14 mouse cellular contexts compared by ENCODE assay signal in the genomic region with DNA sequence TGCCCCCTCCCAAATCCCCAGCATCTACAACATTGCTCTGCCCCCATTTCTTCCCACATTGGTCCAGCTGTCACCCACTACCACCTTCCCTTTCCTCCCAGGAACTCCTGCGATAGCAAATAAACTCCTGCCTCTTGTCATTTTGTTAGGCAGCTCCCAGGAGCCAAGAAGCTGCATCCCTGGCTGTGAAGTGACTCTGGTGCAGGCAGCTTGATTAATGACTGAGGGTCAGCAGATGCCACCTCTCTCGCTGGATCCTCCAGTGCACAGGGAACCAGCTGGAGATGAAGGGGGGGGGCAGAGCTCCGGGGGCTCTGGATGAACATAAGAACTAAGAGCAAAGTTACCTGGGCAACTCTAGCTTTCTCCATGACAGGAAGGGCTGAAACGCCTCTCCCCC.
A peak's percentile ranks its signal among the peaks of the same experiment; 100 is the strongest.
DNase-seq lines count a peak whose midpoint lies in the region; ATAC-seq and TF ChIP-seq lines count a peak whose summit lies in the region.
"Had no signal": no experiment of that assay in that cellular context is flagged by ENCODE, and none has a peak within 500 bp of the region (broad histone marks: within the 10 kb centered on the region; RNA-seq: fewer than 3 reads in every experiment).

No protein-coding gene starts in this region.

- no peaks in the 10 kb centered on the region for H3K27me3 ChIP-seq in liver, adult 2 months (ENCODE audit: control insufficient read depth, insufficient read depth, low read length)
- H3K27me3 ChIP-seq in liver, embryonic 11.5 days (replicated peaks; ENCODE audit: control insufficient read depth, insufficient read depth, low read length) = no peaks in the 10 kb centered on the region
- no peaks in the 10 kb centered on the region for H3K27me3 ChIP-seq in kidney, embryonic 15.5 days
- no peaks in the 10 kb centered on the region for H3K27me3 ChIP-seq in neural tube, embryonic 11.5 days (ENCODE audit: control insufficient read depth, insufficient read depth, low read length)
- H3K27me3 ChIP-seq: liver, embryonic 13.5 days; midbrain, embryonic 12.5 days had no signal

- 66% methylated on average over 4 of the region's 4 CpGs for WGBS in liver, adult 2 months
- 56% methylated on average over 4 of the region's 4 CpGs for WGBS in liver, embryonic 11.5 days
- WGBS in kidney, embryonic 15.5 days = 12% methylated on average over 4 of the region's 4 CpGs
- WGBS in neural tube, embryonic 11.5 days = 16% methylated on average over 4 of the region's 4 CpGs

- TF ChIP-seq CTCF in liver, adult 2 months (IDR thresholded peaks at IDR 0.05; ENCODE audit: low read depth, low read length) = no peak

- peaks cover 12% of the 10 kb centered on the region for H3K4me1 ChIP-seq in liver, adult 2 months (ENCODE audit: control insufficient read depth, insufficient read depth, low read length)
- 0 out of 2 replicates have a peak, but pooled peaks cover 4% of the 10 kb centered on the region for H3K4me1 ChIP-seq in liver, embryonic 11.5 days (replicated peaks; ENCODE audit: control insufficient read depth, insufficient read depth, low read length)
- H3K4me1 ChIP-seq in kidney, embryonic 15.5 days = peaks cover 43% of the 10 kb centered on the region
- H3K4me1 ChIP-seq in neural tube, embryonic 11.5 days (ENCODE audit: control insufficient read depth, insufficient read depth, low read length) = peaks cover 25% of the 10 kb centered on the region

- no peaks in the 10 kb centered on the region for H3K36me3 ChIP-seq in liver, adult 2 months (ENCODE audit: control insufficient read depth, insufficient read depth, low read length)
- no peaks in the 10 kb centered on the region for H3K36me3 ChIP-seq in liver, embryonic 11.5 days (ENCODE audit: control insufficient read depth, insufficient read depth, low read length)
- no peaks in the 10 kb centered on the region for H3K36me3 ChIP-seq in kidney, embryonic 15.5 days
- H3K36me3 ChIP-seq in neural tube, embryonic 11.5 days (ENCODE audit: control insufficient read depth, insufficient read depth, low read length) = no peaks in the 10 kb centered on the region
- H3K36me3 ChIP-seq: forebrain, embryonic 10.5 days; liver, embryonic 13.5 days; midbrain, embryonic 12.5 days had no signal

- H3K79me2 ChIP-seq in liver, adult 2 months (ENCODE audit: control insufficient read depth, insufficient read depth, low read length) = no peaks in the 10 kb centered on the region

- H3K9me3 ChIP-seq in liver, embryonic 11.5 days (ENCODE audit: control insufficient read depth, low read length) = no peaks in the 10 kb centered on the region
- H3K9me3 ChIP-seq in kidney, embryonic 15.5 days (replicated peaks) = no peaks in the 10 kb centered on the region
- no peaks in the 10 kb centered on the region for H3K9me3 ChIP-seq in neural tube, embryonic 11.5 days (ENCODE audit: control insufficient read depth, low read length)
- H3K9me3 ChIP-seq: forebrain, embryonic 10.5 days; liver, embryonic 13.5 days; midbrain, embryonic 12.5 days had no signal

- no peak overlapping the region for H3K9ac ChIP-seq in liver, adult 2 months (ENCODE audit: low read depth, low read length)
- H3K9ac ChIP-seq in liver, embryonic 11.5 days (ENCODE audit: low read depth, low read length) = no peak overlapping the region
- H3K9ac ChIP-seq in kidney, embryonic 15.5 days = no peak overlapping the region
- no peak overlapping the region for H3K9ac ChIP-seq in neural tube, embryonic 11.5 days (ENCODE audit: low read length)
- H3K9ac ChIP-seq: liver, embryonic 13.5 days; midbrain, embryonic 12.5 days had no signal

- H3K4me3 ChIP-seq in liver, adult 2 months (ENCODE audit: insufficient read depth, low read depth, low read length) = no peak overlapping the region
- H3K4me3 ChIP-seq in liver, embryonic 11.5 days (ENCODE audit: low read depth, low read length) = no peak overlapping the region
- no peak overlapping the region for H3K4me3 ChIP-seq in kidney, embryonic 15.5 days (replicated peaks)
- H3K4me3 ChIP-seq in neural tube, embryonic 11.5 days (ENCODE audit: low read depth, low read length) = no peak overlapping the region
- H3K4me3 ChIP-seq: forebrain, embryonic 10.5 days; left cerebral cortex, adult 2 months; liver, embryonic 13.5 days; midbrain, embryonic 12.5 days had no signal

- H3K4me2 ChIP-seq in liver, embryonic 11.5 days = no peak overlapping the region
- no peak overlapping the region for H3K4me2 ChIP-seq in kidney, embryonic 15.5 days
- no peak overlapping the region for H3K4me2 ChIP-seq in neural tube, embryonic 11.5 days (ENCODE audit: low read depth)
- H3K4me2 ChIP-seq: liver, embryonic 13.5 days; midbrain, embryonic 12.5 days had no signal

- 0 out of 2 replicates have a peak overlapping the region, but pooled peaks have one; percentile 27 for H3K27ac ChIP-seq in liver, adult 2 months (replicated peaks; ENCODE audit: insufficient read depth, low read depth, low read length)
- H3K27ac ChIP-seq in liver, embryonic 11.5 days (ENCODE audit: low read depth, low read length) = no peak overlapping the region
- peak overlapping the region; percentile 92 for H3K27ac ChIP-seq in kidney, embryonic 15.5 days
- no peak overlapping the region for H3K27ac ChIP-seq in neural tube, embryonic 11.5 days (ENCODE audit: low read depth, low read length)
- H3K27ac ChIP-seq: forebrain, embryonic 10.5 days; left cerebral cortex, adult 2 months; liver, embryonic 13.5 days; midbrain, embryonic 12.5 days had no signal

- DNase-seq in heart, adult 11 months = peak; percentile 87
- no peak for DNase-seq in heart, adult 9 months (ENCODE audit: low spot score in 2 of 2)
- DNase-seq in liver, adult 2 months (ENCODE audit: extremely low read depth, low read depth, low spot score) = no peak
- no peak for DNase-seq in liver, embryonic 11.5 days (ENCODE audit: low spot score)
- peak; percentile 63 for DNase-seq in neural tube, embryonic 11.5 days (ENCODE audit: low spot score)
- no peak for DNase-seq in right cerebral cortex, postnatal 14 days
- no peak for DNase-seq in urinary bladder, adult 2 months (ENCODE audit: low spot score)
- DNase-seq: gastrocnemius, postnatal 14 days; liver, embryonic 13.5 days had no signal

- no peak for ATAC-seq in liver, embryonic 11.5 days (replicated peaks; ENCODE audit: low FRiP score)
- ATAC-seq in kidney, embryonic 15.5 days (replicated peaks; ENCODE audit: low FRiP score) = no peak
- ATAC-seq in neural tube, embryonic 11.5 days (ENCODE audit: insufficient read depth, low FRiP score, low TSS enrichment) = no peak
- ATAC-seq: intestine, embryonic 16.5 days had no signal

- no peak for TF ChIP-seq POLR2A in liver, adult 2 months (IDR thresholded peaks at IDR 0.05; ENCODE audit: extremely low read depth, insufficient read depth, low read length)

Comparison
In these comparisons a context has a peak if more than half of its experiments do, and no peak if none do; other contexts are left out.
1. DNase-seq: peak in heart, adult 11 months (single experiment) and neural tube, embryonic 11.5 days (single experiment); none in heart, adult 9 months (0 of 2), liver, adult 2 months (single experiment), liver, embryonic 11.5 days (single experiment), right cerebral cortex, postnatal 14 days (single experiment) and urinary bladder, adult 2 months (single experiment).
2. H3K27ac ChIP-seq: peak in liver, adult 2 months (single experiment) and kidney, embryonic 15.5 days (single experiment); none in liver, embryonic 11.5 days (single experiment) and neural tube, embryonic 11.5 days (single experiment).